Mouse (Mus musculus) G1E (cell line): ENCODE results near the gene Arntl2. TPM values are rescaled to one million over a fixed set of nuclear protein-coding genes. Genes with fewer than 3 reads are reported as not detected.

ENCODE experiments used
- ATAC-seq: 2 replicates; pipeline ENCODE4 v1.8.0; 2016; ENCODE audit warnings: mild to moderate bottlenecking; ENCODE audit not compliant: insufficient number of reproducible peaks, poor library complexity, low FRiP score, severe bottlenecking; ENCODE audit errors: extremely low read depth
- DNase-seq: peaks from one replicate; pipeline ENCODE4 v3.0.0; 2012; ENCODE audit warnings: low spot score
- H3K27me3 ChIP-seq: 2 replicates; pipeline ENCODE4 v1.6.1; 2012; ENCODE audit warnings: mild to moderate bottlenecking, low read length, inconsistent platforms; ENCODE audit not compliant: insufficient read depth
- H3K36me3 ChIP-seq: replicated peaks from 2 replicates; pipeline ENCODE3; 2012; ENCODE audit warnings: mild to moderate bottlenecking, inconsistent platforms
- H3K4me1 ChIP-seq: 2 replicates; pipeline ENCODE4 v1.6.1; 2012; ENCODE audit warnings: low read depth, low read length, inconsistent platforms, mixed read lengths; ENCODE audit not compliant: insufficient read depth
- H3K4me3 ChIP-seq: 2 replicates; pipeline ENCODE4 v1.5.1; 2012; ENCODE audit warnings: low read depth, mild to moderate bottlenecking, inconsistent platforms, low read length, moderate library complexity, mixed read lengths
- H3K9me3 ChIP-seq: replicated peaks from 2 replicates; pipeline ENCODE4 v1.6.1; 2012; ENCODE audit warnings: inconsistent platforms
- CTCF ChIP-seq: IDR thresholded peaks from 2 replicates; pipeline ENCODE4 v1.5.1; 2012; ENCODE audit warnings: low read depth, low read length, inconsistent platforms, mixed read lengths
- GATA1 ChIP-seq: IDR thresholded peaks from 2 replicates; pipeline ENCODE4 v1.6.1; 2012; ENCODE audit warnings: borderline replicate concordance, low read length, inconsistent platforms, mixed read lengths
- GATA2 ChIP-seq: IDR thresholded peaks from 2 replicates; pipeline ENCODE4 v1.6.1; 2012; ENCODE audit warnings: low read depth, low read length, inconsistent platforms, borderline replicate concordance
- POLR2AphosphoS5 ChIP-seq: IDR thresholded peaks from 2 replicates; pipeline ENCODE4 v1.6.1; 2012; ENCODE audit warnings: low read depth, low read length, inconsistent platforms; ENCODE audit not compliant: insufficient replicate concordance
- TAL1 ChIP-seq: conservative IDR thresholded peaks from 2 replicates; pipeline ENCODE4 v1.6.1; 2012; ENCODE audit warnings: low read depth, low read length, inconsistent platforms, mixed read lengths
- polyA plus RNA-seq: library from polyadenylated mRNA; stranded (reverse); fragments of >175 nt; gene quantifications from 2 replicates; pipeline ENCODE4 v1.2.3, GENCODE M21; 2012
- total RNA-seq, 2 experiments: library from RNA; stranded (forward) in 1 of 2; stranded (reverse) in 1 of 2; fragments of 200-1000 nt in 1 of 2; fragments of >200 nt in 1 of 2; fragmentation: Nextera tagmentation in 1 of 2; gene quantifications; 2 replicates each; pipeline ENCODE4 v1.2.3; 2014 to 2017

The Arntl2 gene
- total and polyA plus RNA-seq, 3 experiments, result not detected

GRCm38 (mm10) chr6:146809991-146810390 is 14.1 kb downstream of the Arntl2 start:
- H3K9me3 ChIP-seq, result no peaks in the 10 kb centered on the region
- ATAC-seq, result no peak
- no peaks in the 10 kb centered on the region for H3K27me3 ChIP-seq
- no peaks in the 10 kb centered on the region for H3K36me3 ChIP-seq
- no peaks in the 10 kb centered on the region for H3K4me1 ChIP-seq
- no peak for DNase-seq
- H3K4me3 ChIP-seq, result no peak overlapping the region
- TF ChIP-seq CTCF (no peak), GATA2 (no peak)

- no peaks in the 10 kb centered on the region for H3K36me3 ChIP-seq
- no peak overlapping the region for H3K4me3 ChIP-seq
- ATAC-seq (no peak), DNase-seq (no peak)
- TF ChIP-seq CTCF (no peak), POLR2AphosphoS5 (no peak), TAL1 (no peak), GATA2 (no peak), GATA1 (no peak)
- H3K4me1 ChIP-seq, result no peaks in the 10 kb centered on the region
- H3K27me3 ChIP-seq, result no peaks in the 10 kb centered on the region
- no peaks in the 10 kb centered on the region for H3K9me3 ChIP-seq
These were observed 17.2 kb downstream of the Arntl2 start for GRCm38 (mm10) chr6:146813007-146813406.

- no peak overlapping the region for H3K4me3 ChIP-seq
- no peak for ATAC-seq
- no peak for TF ChIP-seq GATA1
- no peak for TF ChIP-seq POLR2AphosphoS5
- TF ChIP-seq GATA2, result no peak
- TF ChIP-seq TAL1, result no peak
- TF ChIP-seq CTCF, result no peak
These were observed 24.5 kb downstream of the Arntl2 start for GRCm38 (mm10) chr6:146820177-146820965.

GRCm38 (mm10) chr6:146821958-146822357 is 26.1 kb downstream of the Arntl2 start:
- H3K36me3 ChIP-seq, result no peaks in the 10 kb centered on the region
- DNase-seq (no peak), ATAC-seq (no peak)
- H3K27me3 ChIP-seq, result peaks cover 4% of the 10 kb centered on the region
- H3K9me3 ChIP-seq, result no peaks in the 10 kb centered on the region
- no peak overlapping the region for H3K4me3 ChIP-seq
- no peaks in the 10 kb centered on the region for H3K4me1 ChIP-seq
- TF ChIP-seq POLR2AphosphoS5 (no peak), GATA2 (no peak), GATA1 (no peak), CTCF (no peak), TAL1 (no peak)

More at GRCm38 (mm10) chr6:146820177-146820965, 24.5 kb downstream of the Arntl2 start:
- no peak for DNase-seq
- no peaks in the 10 kb centered on the region for H3K9me3 ChIP-seq
- H3K4me1 ChIP-seq, result no peaks in the 10 kb centered on the region
- peaks cover 4% of the 10 kb centered on the region for H3K27me3 ChIP-seq
- H3K36me3 ChIP-seq, result no peaks in the 10 kb centered on the region

GRCm38 (mm10) chr6:146824727-146825486 is 29.1 kb downstream of the Arntl2 start:
- ATAC-seq (no peak), DNase-seq (peak; percentile 8)
- TF ChIP-seq CTCF (peak; percentile 75), GATA1 (no peak), POLR2AphosphoS5 (no peak), GATA2 (no peak), TAL1 (no peak)
- Histone ChIP-seq H3K9me3 (no peaks in the 10 kb centered on the region), H3K4me3 (no peak overlapping the region), H3K27me3 (peaks cover 8% of the 10 kb centered on the region), H3K4me1 (no peaks in the 10 kb centered on the region), H3K36me3 (no peaks in the 10 kb centered on the region)

GRCm38 (mm10) chr6:146825487-146825773 is 29.6 kb downstream of the Arntl2 start:
- Histone ChIP-seq H3K9me3 (no peaks in the 10 kb centered on the region), H3K4me3 (no peak overlapping the region), H3K27me3 (peaks cover 8% of the 10 kb centered on the region), H3K4me1 (no peaks in the 10 kb centered on the region), H3K36me3 (no peaks in the 10 kb centered on the region)
- DNase-seq, result no peak
- no peak for ATAC-seq
- TF ChIP-seq GATA2 (no peak), POLR2AphosphoS5 (no peak), GATA1 (no peak), CTCF (no peak)
